Mouse (Mus musculus): ENCODE data around the gene Bfsp1. TPM values are rescaled to one million over a fixed set of nuclear protein-coding genes. Genes with fewer than 3 reads are reported as not detected.
A peak's percentile ranks its signal among the peaks of the same experiment; 100 is the strongest.

Gene Bfsp1
- total and polyA plus RNA-seq, 3 experiments: 2.7 to 3.4 TPM; not detected in 1

DNA sequence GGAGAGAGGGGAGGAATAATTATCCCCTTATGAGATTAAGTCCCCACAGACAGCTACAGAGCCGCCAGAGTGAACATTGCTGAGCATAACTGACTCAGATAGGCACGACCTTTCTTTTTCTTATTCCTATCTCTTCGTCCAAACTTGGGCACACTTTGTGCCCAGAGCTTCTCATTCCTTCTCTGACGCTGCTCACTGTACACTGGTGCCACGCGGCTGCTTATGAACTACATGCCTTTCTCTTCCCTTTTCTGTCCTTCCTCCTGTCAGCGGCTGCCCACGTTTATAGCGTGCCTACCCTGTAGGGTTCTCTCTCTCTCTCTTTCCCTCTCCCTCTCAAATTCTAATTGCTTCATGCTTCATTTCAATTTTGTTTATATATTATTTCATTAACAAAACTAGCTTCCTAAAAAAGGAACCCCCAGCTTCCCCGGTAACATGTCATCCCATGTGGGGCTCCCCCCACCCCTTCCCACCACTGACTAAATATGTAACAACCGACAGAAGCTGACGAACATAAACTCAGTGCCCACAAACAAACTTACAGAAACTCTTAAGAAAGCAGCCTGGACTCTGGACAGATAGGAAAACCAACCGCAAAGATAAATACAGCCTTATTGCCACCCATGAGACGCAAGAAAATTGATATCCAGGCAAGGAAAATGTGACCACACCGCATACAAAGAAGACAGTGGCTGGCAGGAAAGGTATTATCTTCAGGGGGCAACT lies 26.3 kb upstream of the Bfsp1 start (continued):
- TF ChIP-seq USF1 (IDR thresholded peaks at IDR 0.05; ENCODE audit: low read depth, low read length): 0 out of 2 replicates have a peak, but pooled peaks have one; percentile 9
- no peak for TF ChIP-seq RCOR1 (IDR thresholded peaks at IDR 0.05; ENCODE audit: low read depth, low read length)
- peak; percentile 76 for TF ChIP-seq TBP (IDR thresholded peaks at IDR 0.05; ENCODE audit: low read depth, low read length)
- TF ChIP-seq CHD1 (IDR thresholded peaks at IDR 0.05; ENCODE audit: low read depth, low read length): no peak
- TF ChIP-seq ZC3H11A (IDR thresholded peaks at IDR 0.05; ENCODE audit: low read depth, low read length): no peak
- TF ChIP-seq USF2 (IDR thresholded peaks at IDR 0.05; ENCODE audit: borderline replicate concordance in 1 of 2, insufficient read depth in 1 of 2, low read depth in 1 of 2, low read length in 2 of 2): no peak
- peak; percentile 23; the same call in 1 of the 2 replicates for TF ChIP-seq TCF12 (IDR thresholded peaks at IDR 0.05; ENCODE audit: low read depth, low read length)
- no peak for TF ChIP-seq NRF1 (IDR thresholded peaks at IDR 0.05; ENCODE audit: insufficient read depth, low read depth, low read length, poor library complexity, severe bottlenecking)
- peak; percentile 58 for TF ChIP-seq HCFC1 (IDR thresholded peaks at IDR 0.05; ENCODE audit: low read depth, low read length)
- no peak for TF ChIP-seq MAFK (IDR thresholded peaks at IDR 0.05; ENCODE audit: borderline replicate concordance, low read depth, low read length)
- no peak for TF ChIP-seq MYB (IDR thresholded peaks at IDR 0.05; ENCODE audit: low read depth, low read length)
- 0 out of 2 replicates have a peak, but pooled peaks have one; percentile 12 for TF ChIP-seq GATA1 (IDR thresholded peaks at IDR 0.05; ENCODE audit: low read depth, low read length)

DNA sequence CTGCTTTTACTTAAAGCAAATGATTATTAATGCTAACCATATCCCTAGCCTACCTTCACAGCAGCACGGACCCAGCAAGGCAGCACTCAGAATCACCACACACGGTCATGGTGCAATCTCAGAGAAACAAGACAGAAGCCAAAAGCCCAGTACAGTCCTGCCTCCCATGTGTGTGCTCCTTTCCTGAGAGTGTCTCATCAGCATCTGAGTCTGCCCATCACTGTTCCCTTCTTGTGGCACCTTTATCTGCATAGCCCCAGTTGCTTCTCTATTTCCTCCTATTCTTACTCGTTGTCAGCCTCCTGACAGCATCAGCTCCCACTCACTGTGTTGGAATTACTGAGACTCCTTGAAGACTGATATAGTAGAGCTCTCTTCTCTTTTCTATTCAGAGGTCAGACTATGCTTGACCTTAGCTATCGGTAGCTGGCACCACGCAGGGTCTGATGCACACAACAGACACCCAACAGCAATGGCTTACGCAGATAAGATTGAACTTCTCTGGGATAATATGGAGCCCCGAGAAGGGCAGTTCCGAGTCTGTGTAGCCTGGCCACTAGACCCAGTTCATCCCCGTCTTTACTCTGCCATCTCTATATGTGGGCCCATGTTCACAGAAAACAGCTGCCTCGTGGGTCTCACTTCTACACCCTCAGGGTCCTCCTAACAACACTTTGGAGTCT lies 19.8 kb upstream of the Bfsp1 start:
- H3K27ac ChIP-seq (ENCODE audit: control insufficient read depth, low read depth, low read length): no peak overlapping the region
- no peaks in the 10 kb centered on the region for H3K79me2 ChIP-seq (ENCODE audit: control insufficient read depth, insufficient read depth, low read length, poor library complexity)
- H3K27me3 ChIP-seq (ENCODE audit: control insufficient read depth in 1 of 2, insufficient read depth in 2 of 2, low read length in 2 of 2): no peaks in the 10 kb centered on the region
- no peaks in the 10 kb centered on the region for H3K9me3 ChIP-seq (replicated peaks; ENCODE audit: insufficient read depth, low read length)
- peaks cover 4 to 6% of the 10 kb centered on the region in 2 experiments; a peak in 3 of 4 replicates for H3K4me1 ChIP-seq (ENCODE audit: control insufficient read depth in 1 of 2, insufficient read depth in 2 of 2, low read length in 2 of 2)
- H3K36me3 ChIP-seq (ENCODE audit: control insufficient read depth in 1 of 2, insufficient read depth in 2 of 2, low read length in 2 of 2): peaks cover 0 to 8% of the 10 kb centered on the region in 2 experiments; a peak in 2 of 4 replicates
- no peak overlapping the region for H3K4me3 ChIP-seq (ENCODE audit: control insufficient read depth in 1 of 2, insufficient read depth in 1 of 2, low read depth in 2 of 2, low read length in 2 of 2)
- TF ChIP-seq BHLHE40 (IDR thresholded peaks at IDR 0.05; ENCODE audit: borderline replicate concordance, low read depth, low read length): no peak
- TF ChIP-seq ZKSCAN1 (IDR thresholded peaks at IDR 0.05; ENCODE audit: low read depth, low read length): no peak
- no peak for TF ChIP-seq ZMIZ1 (IDR thresholded peaks at IDR 0.05; ENCODE audit: low read depth, low read length)
- TF ChIP-seq CHD2 (IDR thresholded peaks at IDR 0.05; ENCODE audit: low read length): no peak
- no peak for TF ChIP-seq MAFK (IDR thresholded peaks at IDR 0.05; ENCODE audit: borderline replicate concordance, low read depth, low read length)
- TF ChIP-seq EP300 (IDR thresholded peaks at IDR 0.05; ENCODE audit: low read depth in 1 of 2, low read length in 2 of 2): no peak
- no peak for TF ChIP-seq SMC3 (IDR thresholded peaks at IDR 0.05; ENCODE audit: low read depth, low read length)
- TF ChIP-seq KAT2A (conservative IDR thresholded peaks at IDR 0.05; ENCODE audit: low read depth, low read length): no peak
- TF ChIP-seq TCF12 (IDR thresholded peaks at IDR 0.05; ENCODE audit: low read depth, low read length): no peak
- no peak for TF ChIP-seq RAD21 (IDR thresholded peaks at IDR 0.05; ENCODE audit: low read depth, low read length)
- TF ChIP-seq E2F4 (IDR thresholded peaks at IDR 0.05; ENCODE audit: borderline replicate concordance, low read depth, low read length): no peak
- TF ChIP-seq ZNF384 (IDR thresholded peaks at IDR 0.05; ENCODE audit: low read depth, low read length): no peak
- TF ChIP-seq RCOR1 (IDR thresholded peaks at IDR 0.05; ENCODE audit: low read depth, low read length): no peak
- TF ChIP-seq USF1 (IDR thresholded peaks at IDR 0.05; ENCODE audit: low read depth, low read length): no peak
- TF ChIP-seq MYB (IDR thresholded peaks at IDR 0.05; ENCODE audit: low read depth, low read length): no peak
- no peak for TF ChIP-seq POLR2AphosphoS5 (IDR thresholded peaks at IDR 0.05; ENCODE audit: borderline replicate concordance, low read depth, low read length)
- TF ChIP-seq JUND (IDR thresholded peaks at IDR 0.05; ENCODE audit: low read depth, low read length): no peak
- TF ChIP-seq MYC (IDR thresholded peaks at IDR 0.05; ENCODE audit: low read depth, low read length): no peak
- no peak for TF ChIP-seq ELF1 (IDR thresholded peaks at IDR 0.05; ENCODE audit: low read depth, low read length)
- TF ChIP-seq NELFE (IDR thresholded peaks at IDR 0.05; ENCODE audit: low read depth, low read length): no peak
- no peak overlapping the region for H3K9ac ChIP-seq (ENCODE audit: control insufficient read depth, low read depth, low read length, poor library complexity, severe bottlenecking)
- DNase-seq (ENCODE audit: low read depth, low spot score): no peak
